Mouse (Mus musculus): ENCODE measurements around the gene Ak9. TPM values are rescaled to one million over a fixed set of nuclear protein-coding genes. Genes with fewer than 3 reads are reported as not detected.

The Ak9 gene
- polyA plus RNA-seq (2012; rRNA removed): 0.22 and 0.42 TPM in 2 replicates

DNA sequence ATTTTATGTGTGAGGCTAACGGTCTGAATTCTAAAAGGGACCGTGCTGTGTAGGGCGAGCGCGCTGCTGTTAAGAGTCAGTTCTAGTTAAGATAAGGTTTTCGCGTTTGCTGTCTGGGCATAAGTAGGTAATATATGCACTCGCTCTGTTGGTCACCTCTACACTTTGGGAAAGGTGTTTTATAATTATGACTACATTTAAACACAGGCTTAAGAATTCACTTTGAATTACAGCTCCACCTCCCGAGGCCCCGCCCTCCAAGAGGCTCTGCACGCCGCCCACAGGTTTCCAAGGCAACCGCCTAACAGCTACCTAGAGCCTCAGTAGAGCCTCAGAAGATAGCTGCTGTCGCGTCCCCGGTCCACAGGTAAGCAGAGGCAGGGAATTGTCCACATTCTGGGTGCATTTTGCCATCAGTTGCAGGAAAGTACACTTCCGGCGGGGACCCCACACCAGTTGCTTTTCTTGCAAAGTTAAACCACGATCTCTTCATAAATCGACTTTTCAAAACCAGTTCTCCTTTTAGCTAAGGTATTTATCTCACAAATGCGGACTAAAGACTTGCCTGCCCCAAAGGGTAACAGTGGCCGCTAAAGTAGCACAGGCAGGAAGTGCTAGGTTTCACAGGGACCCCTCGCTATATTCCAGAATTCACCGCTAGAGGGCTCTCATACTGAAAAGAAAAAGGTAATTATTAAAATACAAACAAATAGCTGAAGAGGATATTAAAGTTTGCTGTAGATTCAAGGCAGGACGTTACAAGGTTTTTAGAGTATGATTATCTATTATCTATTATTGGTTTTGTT is at the start of gene Ak9:
Gene Ak9, plus strand, starts transcription at position 342 of the 806 bp plus-strand sequence.
- DNase-seq (ENCODE audit: low read depth): no peak

- DNase-seq (ENCODE audit: low read depth): no peak
Observed at GRCm38 (mm10) chr10:41260243-41261006, 43.4 kb upstream of the Ak9 start.

DNA sequence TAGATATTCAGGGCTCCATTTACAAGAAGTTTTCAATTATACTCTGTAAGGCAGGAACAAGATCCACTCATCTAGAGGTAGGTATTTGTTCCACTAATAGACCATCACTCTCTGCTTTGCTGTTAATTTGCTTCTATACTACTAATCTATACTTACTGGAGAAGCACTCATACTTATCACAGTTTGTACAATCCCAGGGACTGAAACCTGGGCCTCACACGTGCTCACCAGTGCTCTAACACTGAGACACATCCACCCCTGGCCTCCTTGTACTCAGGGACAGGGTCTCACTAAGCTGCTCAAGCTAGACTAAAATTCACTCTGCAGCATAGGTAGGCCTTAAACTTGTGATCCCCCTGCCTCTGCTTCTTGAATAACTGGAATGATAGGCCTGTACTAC is 42.6 kb upstream of the Ak9 start:
- no peak for DNase-seq (ENCODE audit: low read depth)

- DNase-seq (ENCODE audit: low read depth): no peak
Observed at GRCm38 (mm10) chr10:41261889-41262288, 41.9 kb upstream of the Ak9 start.

- no peak for DNase-seq (ENCODE audit: low read depth)
Observed at GRCm38 (mm10) chr10:41271860-41272259, 31.9 kb upstream of the Ak9 start.

- DNase-seq (ENCODE audit: low read depth): no peak
Observed at GRCm38 (mm10) chr10:41274871-41275270, 28.9 kb upstream of the Ak9 start.

DNA sequence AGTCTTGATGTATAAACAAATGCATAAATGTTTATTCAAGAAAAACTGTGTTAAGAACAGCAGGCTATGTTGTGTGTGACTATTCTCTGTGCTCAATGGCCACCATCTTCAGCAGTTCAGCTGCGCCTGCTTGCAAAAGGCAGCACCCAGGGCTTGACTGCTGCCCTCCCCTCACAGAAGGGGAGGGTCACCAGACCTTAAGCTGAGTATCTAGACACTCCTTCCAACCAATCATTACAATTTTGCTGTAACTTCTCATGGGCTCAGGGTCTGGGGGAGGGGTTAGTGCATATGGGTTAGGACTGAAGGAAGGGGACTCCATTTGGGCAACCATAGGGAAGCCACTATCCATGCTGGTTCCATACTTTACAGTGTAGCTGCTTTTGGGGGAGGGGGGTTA is 25.0 kb upstream of the Ak9 start:
- DNase-seq (ENCODE audit: low read depth): no peak

GRCm38 (mm10) chr10:41280177-41280576 is 23.6 kb upstream of the Ak9 start:
- no peak for DNase-seq (ENCODE audit: low read depth)

- DNase-seq (ENCODE audit: low read depth): no peak
Observed at GRCm38 (mm10) chr10:41280796-41281195, 23.0 kb upstream of the Ak9 start.

- DNase-seq (ENCODE audit: low read depth): no peak
Observed at GRCm38 (mm10) chr10:41282086-41282485, 21.7 kb upstream of the Ak9 start.

- no peak for DNase-seq (ENCODE audit: low read depth)
Observed at GRCm38 (mm10) chr10:41287618-41288017, 16.2 kb upstream of the Ak9 start.

DNA sequence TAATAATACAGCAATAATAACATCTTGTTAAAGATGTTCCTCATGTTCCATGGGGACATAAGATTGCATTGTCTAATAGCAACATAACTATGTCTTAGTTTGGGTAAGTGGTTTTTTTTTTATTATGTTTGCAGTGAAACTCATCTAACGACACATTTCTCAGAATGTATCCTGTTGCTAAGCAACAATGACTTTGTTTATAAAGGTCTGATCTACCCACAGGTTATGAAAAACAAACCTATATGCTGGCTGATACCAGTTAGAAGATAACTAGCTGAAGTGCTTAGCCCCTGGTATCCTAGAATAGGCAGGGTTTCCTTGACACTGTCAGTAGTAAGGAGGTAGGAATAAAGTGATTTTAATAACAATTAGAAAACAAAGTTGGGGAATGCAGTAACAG is 15.7 kb upstream of the Ak9 start:
- DNase-seq (ENCODE audit: low read depth): no peak

- no peak for DNase-seq (ENCODE audit: low read depth)
Observed at GRCm38 (mm10) chr10:41288771-41289415, 14.9 kb upstream of the Ak9 start.

DNA sequence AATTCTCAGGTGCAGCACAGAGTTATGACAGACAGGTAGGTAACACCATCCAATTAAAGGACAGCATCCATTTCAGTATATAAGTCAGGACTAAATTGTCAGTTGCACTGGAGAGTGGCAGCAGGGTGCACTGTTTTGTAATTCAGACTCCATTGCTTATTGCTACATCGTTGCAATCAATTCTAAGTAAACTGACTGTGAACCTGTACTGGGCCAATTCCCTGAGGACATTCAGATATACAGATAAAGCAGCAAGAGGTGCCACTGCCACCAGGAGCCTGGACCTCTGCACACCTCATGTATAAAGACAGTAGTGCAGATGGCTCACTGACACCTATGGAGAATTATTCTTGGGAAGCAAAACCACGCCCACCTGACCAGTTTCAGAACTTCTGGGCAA is 12.8 kb upstream of the Ak9 start:
- DNase-seq (ENCODE audit: low read depth): peak; percentile 56

DNA sequence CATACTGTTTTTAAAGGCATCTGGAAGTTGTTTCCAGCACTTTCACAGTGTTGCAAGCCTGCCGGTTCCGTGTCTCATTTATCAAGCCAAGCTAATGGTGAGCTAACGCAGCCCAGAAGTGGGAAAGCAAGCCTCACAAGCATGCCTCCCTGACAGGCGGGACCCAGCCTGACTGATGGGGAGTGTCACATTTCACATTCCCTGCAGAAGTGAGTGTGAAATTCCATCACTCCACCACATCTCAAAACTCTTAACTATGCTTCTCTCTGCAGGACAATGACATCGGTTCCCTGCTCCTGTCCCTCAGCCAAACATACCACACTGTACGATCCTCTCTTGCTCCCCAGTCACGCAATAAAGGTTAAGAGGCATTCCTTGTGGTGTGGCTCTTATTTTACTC is 10.8 kb upstream of the Ak9 start:
- DNase-seq (ENCODE audit: low read depth): no peak

DNA sequence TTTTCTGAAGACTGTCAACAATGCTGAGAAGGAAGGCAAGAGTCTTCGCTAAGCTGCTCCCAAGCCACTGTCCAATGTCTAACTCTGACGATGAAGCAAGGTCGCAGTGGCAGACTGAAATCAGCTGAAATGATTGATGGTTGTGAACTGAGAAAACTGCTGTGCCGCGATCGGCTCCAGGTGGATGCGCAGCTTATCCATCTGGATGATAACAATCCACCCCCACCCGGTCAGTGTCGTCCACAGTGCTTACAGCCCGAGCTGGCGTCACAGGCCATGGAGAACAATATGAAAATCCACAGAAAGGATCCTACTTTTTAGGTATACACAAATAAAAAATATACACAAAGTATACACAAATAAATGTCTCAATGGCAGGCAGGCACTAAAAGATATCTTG is 9.0 kb upstream of the Ak9 start:
- no peak for DNase-seq (ENCODE audit: low read depth)

DNA sequence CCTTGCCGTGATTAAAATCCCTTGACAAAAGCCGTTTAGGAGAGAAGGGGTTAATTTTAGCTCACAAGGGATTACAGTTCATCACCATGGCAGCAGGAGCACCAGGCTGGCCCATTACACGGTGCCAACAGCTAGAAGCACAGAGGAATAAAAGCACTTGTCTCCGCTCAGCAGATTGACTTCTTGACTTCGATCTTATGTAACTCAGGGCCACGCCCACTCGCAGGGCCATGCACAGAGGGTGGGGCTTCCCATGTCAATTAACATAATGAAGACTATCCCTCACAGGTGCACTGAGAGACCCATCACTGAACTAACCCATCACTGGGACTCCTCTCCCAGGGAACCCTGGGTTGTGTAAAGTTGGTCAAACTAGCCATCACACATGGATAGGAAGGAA is 8.6 kb upstream of the Ak9 start:
- no peak for DNase-seq (ENCODE audit: low read depth)

- DNase-seq (ENCODE audit: low read depth): no peak
Observed at GRCm38 (mm10) chr10:41300161-41300560, 3.6 kb upstream of the Ak9 start.

- DNase-seq (ENCODE audit: low read depth): no peak
Observed at GRCm38 (mm10) chr10:41302689-41303431, 920 bp upstream of the Ak9 start, which contains the start of gene Fig4. TSS of gene Fig4 (minus strand) at chr10:41303260.

GRCm38 (mm10) chr10:41304961-41305455 is 1.2 kb downstream of the Ak9 start:
- no peak for DNase-seq (ENCODE audit: low read depth)

GRCm38 (mm10) chr10:41308205-41308604 is 4.4 kb downstream of the Ak9 start:
- no peak for DNase-seq (ENCODE audit: low read depth)

DNA sequence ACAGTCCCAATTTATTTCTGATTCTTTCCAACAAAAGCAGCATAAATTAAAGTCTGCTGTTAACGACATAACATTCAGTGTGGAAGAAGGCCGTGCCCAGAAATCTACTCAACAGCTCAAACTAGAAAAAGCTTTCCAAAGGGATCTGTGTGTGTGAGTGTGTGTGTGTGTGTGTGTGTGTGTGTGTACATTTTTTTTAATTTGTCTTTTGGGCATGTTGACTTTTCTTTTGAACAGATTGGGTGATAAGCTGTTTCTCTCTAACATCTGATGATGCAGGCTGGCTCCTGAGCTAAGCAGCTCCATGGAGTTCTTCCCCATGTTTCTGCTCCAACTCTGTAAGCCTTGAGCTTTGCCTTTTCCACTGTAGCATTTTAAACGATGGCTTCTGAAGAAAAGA is 12.1 kb downstream of the Ak9 start:
- no peak for DNase-seq (ENCODE audit: low read depth)

All from gonadal fat pad, adult 2 months (tissue).